Mouse (Mus musculus) natural killer cell, adult 2 months (primary cell): ENCODE data around the gene Prdx3.
A peak's percentile ranks its signal among the peaks of the same experiment; 100 is the strongest.

Experiments
- DNase-seq, 2 experiments: peaks; one replicate each; pipeline ENCODE4 v3.0.0; 2022; ENCODE audit warnings: low spot score in 2 of 2

Gene Prdx3

DNA sequence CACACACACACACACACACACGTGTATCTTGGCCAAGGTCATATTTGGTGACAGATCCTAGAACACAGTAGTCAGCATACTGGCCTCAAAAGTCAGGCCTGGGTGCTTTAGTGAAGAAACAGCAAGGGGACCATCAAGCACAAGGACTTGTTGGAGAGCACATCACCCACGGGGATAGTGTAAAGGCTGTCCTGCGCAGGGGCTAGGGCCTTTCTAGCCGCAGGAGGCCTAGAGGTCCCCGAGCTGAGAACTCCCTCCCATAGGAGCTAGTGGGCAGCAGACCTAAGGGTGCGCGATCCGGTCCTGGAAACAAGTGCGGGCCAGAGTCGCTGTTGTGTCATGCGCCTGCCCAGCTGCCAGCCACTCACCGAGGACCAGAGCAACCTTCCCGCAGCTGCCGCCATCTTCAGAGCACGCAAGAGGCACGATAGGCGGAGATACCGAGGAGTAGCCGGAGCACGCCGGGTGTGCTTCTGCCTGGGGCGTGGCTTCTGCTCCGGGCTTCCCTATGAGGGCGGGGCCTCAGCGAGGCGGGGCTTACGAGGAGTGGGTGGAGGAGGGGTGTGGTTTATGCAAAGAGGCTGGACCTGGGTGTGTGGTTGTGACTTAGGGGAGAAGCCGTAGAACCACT, at the start of gene Prdx3:
Gene Prdx3 (minus strand): TSS at position 493 of the 631 bp plus-strand sequence.
- peak; percentile 98 to 99 for DNase-seq

DNA sequence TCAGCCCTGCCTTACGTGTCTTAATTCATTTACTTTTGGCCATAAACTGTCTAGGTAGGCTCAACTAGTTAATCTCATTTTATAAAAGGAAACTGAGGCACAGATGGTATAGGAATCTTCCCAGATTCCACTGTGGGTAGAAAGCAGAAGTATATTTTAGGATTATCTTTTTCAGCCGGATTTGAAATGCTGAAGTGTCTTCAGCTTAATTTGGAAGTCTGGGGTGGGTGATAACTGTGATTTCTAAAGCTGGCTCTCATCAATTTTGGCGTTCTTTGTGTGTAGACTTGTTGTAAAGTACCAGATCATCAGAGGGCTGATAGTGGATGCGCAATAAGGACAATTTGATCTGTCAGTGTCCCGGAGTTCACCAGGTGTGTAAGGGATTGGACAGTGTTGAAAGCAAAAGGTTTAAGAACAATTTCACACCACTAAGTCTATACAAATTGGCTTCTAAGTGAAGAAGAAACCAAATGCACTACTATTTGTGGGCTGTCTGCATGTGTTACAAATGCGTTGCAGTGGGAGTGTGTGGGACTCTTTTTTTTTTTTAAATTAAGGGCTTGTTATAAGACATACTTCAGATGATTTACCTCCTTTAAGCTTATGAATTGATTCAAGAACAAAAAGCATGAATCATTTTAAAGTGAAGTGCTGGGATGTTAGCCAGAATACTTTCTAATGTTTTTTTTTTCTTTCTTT, 42.7 kb upstream of the Prdx3 start:
- no peak for DNase-seq

DNA sequence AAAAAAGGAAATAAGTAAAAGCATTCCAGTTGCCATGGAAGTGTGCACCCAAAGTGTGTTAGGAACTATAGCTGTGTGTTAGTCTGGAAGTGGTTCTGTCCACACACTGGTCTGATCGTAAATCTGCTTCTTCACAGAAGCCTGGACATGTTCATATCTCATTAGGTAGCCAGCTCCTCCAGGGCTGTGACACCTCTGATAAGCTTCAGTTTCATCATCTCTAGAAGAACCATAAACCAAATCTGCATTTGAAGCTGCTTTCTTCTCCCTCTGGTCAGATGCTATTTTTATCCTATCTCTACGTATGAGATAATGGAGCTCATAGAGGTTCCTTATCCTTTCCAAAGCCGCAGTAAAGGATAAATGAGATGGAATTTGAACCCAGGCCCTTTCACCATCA, 41.5 kb upstream of the Prdx3 start:
- no peak for DNase-seq

- no peak for DNase-seq
Observed at GRCm38 (mm10) chr19:60915236-60915635, 40.9 kb upstream of the Prdx3 start.

GRCm38 (mm10) chr19:60911653-60912052, 37.3 kb upstream of the Prdx3 start:
- no peak for DNase-seq

GRCm38 (mm10) chr19:60910304-60910703, 35.9 kb upstream of the Prdx3 start:
- no peak for DNase-seq

- no peak for DNase-seq
Observed at GRCm38 (mm10) chr19:60905477-60905876, 31.1 kb upstream of the Prdx3 start.

GRCm38 (mm10) chr19:60903971-60904370, 29.6 kb upstream of the Prdx3 start:
- peak in 1 of 2 experiments; percentile 9 for DNase-seq

- no peak for DNase-seq
Observed at GRCm38 (mm10) chr19:60903139-60903538, 28.8 kb upstream of the Prdx3 start.

DNA sequence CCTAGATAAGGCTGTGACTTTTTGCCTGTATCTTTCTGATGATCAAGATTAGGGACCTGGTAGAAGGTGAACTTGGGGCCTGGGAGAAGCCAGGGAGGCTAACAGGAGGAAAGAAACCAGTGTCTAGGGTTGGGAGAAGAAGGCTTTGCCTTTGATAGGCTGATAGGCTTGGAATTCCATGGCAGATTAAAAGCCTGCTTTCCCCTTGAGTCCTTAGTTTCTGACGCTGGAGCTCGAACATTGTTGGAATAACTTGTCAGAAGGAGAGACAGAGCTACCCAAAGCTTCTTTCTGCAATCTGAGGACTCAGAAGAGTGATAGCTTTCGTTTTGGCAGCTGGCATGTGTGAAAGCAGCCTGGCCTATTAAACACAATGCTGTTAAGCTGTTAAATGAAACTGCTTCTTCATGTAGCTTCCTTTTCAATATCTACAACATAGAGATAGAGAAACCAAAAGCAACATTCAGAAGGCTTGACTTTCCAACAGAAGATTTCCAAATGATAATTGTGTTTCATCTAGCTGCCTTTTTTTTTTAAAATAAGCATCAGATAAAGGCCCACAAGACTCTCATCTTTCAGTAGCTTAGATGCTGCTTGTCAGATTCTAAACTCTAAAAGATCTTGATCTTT, 21.0 kb upstream of the Prdx3 start:
- DNase-seq, result peak in 1 of 2 experiments; percentile 35

GRCm38 (mm10) chr19:60891934-60892547, 17.7 kb upstream of the Prdx3 start:
- DNase-seq, result peak; percentile 45 to 67

- DNase-seq, result no peak
Observed at GRCm38 (mm10) chr19:60891123-60891470, 16.7 kb upstream of the Prdx3 start.

GRCm38 (mm10) chr19:60890391-60891122, 16.2 kb upstream of the Prdx3 start:
- no peak for DNase-seq

- DNase-seq, result peak; percentile 86 to 88
Observed at GRCm38 (mm10) chr19:60889714-60890315, 15.5 kb upstream of the Prdx3 start, which contains the start of gene Grk5. TSS of gene Grk5 (plus strand) at chr19:60889749.

GRCm38 (mm10) chr19:60889101-60889713, 14.9 kb upstream of the Prdx3 start:
- peak in 1 of 2 experiments; percentile 10 for DNase-seq

DNA sequence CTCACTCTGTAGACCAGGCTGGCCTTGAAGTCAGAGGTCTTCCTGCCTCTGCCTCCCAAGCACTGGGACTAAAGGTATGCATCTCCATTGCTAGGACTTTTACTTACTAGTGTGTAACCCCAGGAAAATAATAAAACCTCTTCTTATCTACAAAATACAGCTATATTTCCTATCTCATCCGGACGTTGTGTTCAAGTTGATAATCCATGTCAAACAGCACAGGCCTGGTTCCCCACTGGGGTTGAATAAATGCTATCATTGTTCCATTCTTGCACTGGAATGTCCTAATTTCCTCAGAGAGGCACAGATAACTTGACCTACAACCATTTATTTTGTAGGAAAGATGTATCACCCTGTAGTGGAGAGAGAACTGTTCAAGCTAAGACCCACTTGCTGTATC, 13.3 kb upstream of the Prdx3 start:
- no peak for DNase-seq

DNA sequence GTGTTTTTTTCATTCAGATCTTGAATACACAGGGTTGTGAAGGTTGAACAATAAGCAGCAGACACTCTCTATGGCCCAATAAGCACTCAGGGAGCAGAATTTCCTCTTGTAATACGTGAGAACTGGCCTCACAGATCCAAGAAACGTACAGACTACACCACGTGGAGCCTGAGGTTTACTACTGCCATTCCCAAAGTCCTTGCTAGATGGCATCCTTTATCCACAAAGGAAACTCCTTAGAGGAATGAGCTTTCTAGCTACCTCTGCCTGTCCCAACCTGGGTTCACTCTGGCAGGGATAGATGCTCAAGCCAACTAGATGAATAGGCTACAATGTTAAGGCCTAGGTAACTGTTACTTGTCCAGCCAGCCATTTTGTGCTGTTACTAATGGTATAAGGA, 8.8 kb upstream of the Prdx3 start:
- DNase-seq, result no peak

GRCm38 (mm10) chr19:60873501-60873900, 855 bp downstream of the Prdx3 start:
- no peak for DNase-seq

DNA sequence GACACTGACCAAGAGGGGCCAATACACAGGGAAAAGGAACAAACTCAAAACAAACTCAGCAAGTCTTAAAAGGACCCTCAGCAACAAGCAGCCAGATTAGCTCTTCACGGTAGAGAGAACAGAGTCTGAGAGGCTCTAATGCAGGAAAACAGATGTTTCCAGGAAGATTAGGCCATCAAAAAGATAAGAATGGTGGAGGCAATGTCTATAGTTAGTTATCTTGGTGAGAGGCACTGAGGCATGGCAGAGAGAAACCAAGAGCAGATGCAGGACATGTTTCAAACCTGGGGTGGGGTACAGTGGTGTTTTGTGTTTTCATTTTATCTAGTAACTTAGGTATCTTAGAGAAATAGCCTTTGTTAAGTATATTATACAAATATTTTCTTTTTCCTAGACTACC, 2.1 kb downstream of the Prdx3 start:
- DNase-seq, result no peak

DNA sequence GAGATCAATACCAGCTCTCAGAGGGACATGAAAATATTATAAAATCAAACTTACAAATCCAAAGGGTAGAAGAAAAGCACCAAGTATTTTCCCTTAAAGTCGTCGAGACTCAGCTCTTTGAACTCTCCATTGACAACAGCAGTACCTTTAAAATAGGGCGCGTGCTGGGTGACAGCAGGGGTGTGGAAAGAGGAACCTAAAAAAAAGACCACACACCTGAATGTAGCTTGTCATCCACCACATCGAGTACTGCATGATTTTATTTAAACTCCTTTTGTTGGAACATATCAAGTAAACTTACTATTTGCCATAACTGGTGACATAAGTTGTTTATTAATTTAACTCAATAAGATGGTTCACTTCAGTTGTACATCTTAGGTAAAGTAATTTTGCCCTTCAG, 3.0 kb downstream of the Prdx3 start:
- DNase-seq, result no peak

- DNase-seq, result no peak
Observed at GRCm38 (mm10) chr19:60870489-60870888, 3.9 kb downstream of the Prdx3 start.
